In genomic region chr7:98504726-98505314, GRCm38 (mm10) we compare ENCODE assay signal across 8 mouse cellular contexts. TPM values are rescaled to one million over a fixed set of nuclear protein-coding genes. Genes with fewer than 3 reads are reported as not detected.
DNase-seq lines count a peak whose midpoint lies in the region; ATAC-seq and TF ChIP-seq lines count a peak whose summit lies in the region.
"Had no signal": no experiment of that assay in that cellular context is flagged by ENCODE, and none has a peak within 500 bp of the region (broad histone marks: within the 10 kb centered on the region; RNA-seq: fewer than 3 reads in every experiment).

No protein-coding gene starts in this region.

- no peak overlapping the region for H3K4me2 ChIP-seq in lung, embryonic 16.5 days (ENCODE audit: low read depth, low read length)
- H3K4me2 ChIP-seq in embryonic facial prominence, embryonic 15.5 days (replicated peaks): no peak overlapping the region
- H3K4me2 ChIP-seq in heart, postnatal 0 days (ENCODE audit: low read depth, low read length): no peak overlapping the region
- H3K4me2 ChIP-seq: hindbrain, embryonic 15.5 days had no signal

- no peak overlapping the region for H3K4me3 ChIP-seq in lung, embryonic 16.5 days (ENCODE audit: low read length)
- no peak overlapping the region for H3K4me3 ChIP-seq in embryonic facial prominence, embryonic 15.5 days (replicated peaks)
- no peak overlapping the region for H3K4me3 ChIP-seq in heart, postnatal 0 days (ENCODE audit: low read depth, low read length)
- H3K4me3 ChIP-seq: hindbrain, embryonic 15.5 days had no signal

- 27% methylated on average over 5 of the region's 5 CpGs for WGBS in lung, embryonic 16.5 days
- WGBS in embryonic facial prominence, embryonic 15.5 days: 34% methylated on average over 5 of the region's 5 CpGs
- WGBS in heart, postnatal 0 days: 37% methylated on average over 5 of the region's 5 CpGs

- H3K9me3 ChIP-seq in lung, embryonic 16.5 days (ENCODE audit: control insufficient read depth, low read length): no peaks in the 10 kb centered on the region
- no peaks in the 10 kb centered on the region for H3K9me3 ChIP-seq in embryonic facial prominence, embryonic 15.5 days (replicated peaks)
- no peaks in the 10 kb centered on the region for H3K9me3 ChIP-seq in heart, postnatal 0 days (replicated peaks; ENCODE audit: control insufficient read depth, low read length)
- H3K9me3 ChIP-seq: hindbrain, embryonic 15.5 days had no signal

- DNase-seq in lung, postnatal 25 days (ENCODE audit: low spot score): no peak
- DNase-seq in heart, postnatal 0 days (ENCODE audit: low spot score): no peak
- DNase-seq in neural tube, embryonic 10.5 days (ENCODE audit: extremely low spot score, low spot score): peak; percentile 34
- no peak for DNase-seq in right cerebral cortex, adult 18-20 months
- no peak for DNase-seq in cerebellum, adult 9-10 months

- peak overlapping the region; percentile 54 for H3K27ac ChIP-seq in lung, embryonic 16.5 days (ENCODE audit: low read length)
- peak overlapping the region; percentile 39; the same call in 1 of the 2 replicates for H3K27ac ChIP-seq in embryonic facial prominence, embryonic 15.5 days (replicated peaks)
- peak overlapping the region; percentile 66 for H3K27ac ChIP-seq in heart, postnatal 0 days (ENCODE audit: low read depth)
- H3K27ac ChIP-seq: hindbrain, embryonic 15.5 days had no signal

- no peaks in the 10 kb centered on the region for H3K27me3 ChIP-seq in lung, embryonic 16.5 days (ENCODE audit: control insufficient read depth, insufficient read depth, low read depth, low read length)
- no peaks in the 10 kb centered on the region for H3K27me3 ChIP-seq in embryonic facial prominence, embryonic 15.5 days
- no peaks in the 10 kb centered on the region for H3K27me3 ChIP-seq in heart, postnatal 0 days (ENCODE audit: control insufficient read depth, insufficient read depth, low read length)
- H3K27me3 ChIP-seq: hindbrain, embryonic 15.5 days had no signal

- TF ChIP-seq EP300 in heart, postnatal 0 days (IDR thresholded peaks at IDR 0.05; ENCODE audit: low read depth): no peak

- TF ChIP-seq CTCF in heart, postnatal 0 days (IDR thresholded peaks at IDR 0.05; ENCODE audit: low read depth): no peak

- peaks cover 28% of the 10 kb centered on the region for H3K4me1 ChIP-seq in lung, embryonic 16.5 days (replicated peaks; ENCODE audit: control insufficient read depth, insufficient read depth, low read length)
- peaks cover 40% of the 10 kb centered on the region for H3K4me1 ChIP-seq in embryonic facial prominence, embryonic 15.5 days
- peaks cover 7% of the 10 kb centered on the region for H3K4me1 ChIP-seq in heart, postnatal 0 days (ENCODE audit: control insufficient read depth, insufficient read depth)

- ATAC-seq in lung, embryonic 16.5 days (ENCODE audit: low read depth): peak; percentile 75
- ATAC-seq in embryonic facial prominence, embryonic 15.5 days (ENCODE audit: insufficient number of reproducible peaks, low FRiP score, low TSS enrichment, low read depth): no peak
- ATAC-seq in heart, postnatal 0 days (ENCODE audit: insufficient read depth, low read depth): peak; percentile 25

- H3K36me3 ChIP-seq in lung, embryonic 16.5 days (ENCODE audit: control insufficient read depth, insufficient read depth, low read length): no peaks in the 10 kb centered on the region
- H3K36me3 ChIP-seq in embryonic facial prominence, embryonic 15.5 days: no peaks in the 10 kb centered on the region
- H3K36me3 ChIP-seq in heart, postnatal 0 days (replicated peaks; ENCODE audit: control insufficient read depth, insufficient read depth, low read length): no peaks in the 10 kb centered on the region
- H3K36me3 ChIP-seq: hindbrain, embryonic 15.5 days had no signal

- 0 out of 2 replicates have a peak overlapping the region, but pooled peaks have one; percentile 4 for H3K9ac ChIP-seq in lung, embryonic 16.5 days (ENCODE audit: low read length)
- no peak overlapping the region for H3K9ac ChIP-seq in embryonic facial prominence, embryonic 15.5 days
- H3K9ac ChIP-seq in heart, postnatal 0 days (replicated peaks; ENCODE audit: low read depth, low read length): no peak overlapping the region
- H3K9ac ChIP-seq: hindbrain, embryonic 15.5 days had no signal

RNA-seq across cellular contexts. Expression of gene Lrrc32, which starts 15.7 kb away (rescaled TPM):
- polyA plus RNA-seq in lung, embryonic 16.5 days (2015; fragmentation: Nextera tagmentation; extraction: Ambion mirVana): 6.0 and 6.3 TPM in 2 replicates
- 7.3 and 8.1 TPM in 2 replicates for polyA plus RNA-seq in embryonic facial prominence, embryonic 15.5 days (2015; fragmentation: Nextera tagmentation; extraction: Ambion mirVana)
- total RNA-seq in heart, postnatal 0 days (2014; rRNA removed; ENCODE audit: low replicate concordance): 10.3 and 11.4 TPM in 2 replicates
- 4.6 and 5.7 TPM in 2 replicates for polyA plus RNA-seq in heart, postnatal 0 days (2015; fragmentation: Nextera tagmentation; extraction: Ambion mirVana)
